Mouse (Mus musculus): ENCODE data around the gene Cenpx. TPM values are rescaled to one million over a fixed set of nuclear protein-coding genes. Genes with fewer than 3 reads are reported as not detected.

Gene Cenpx
- polyA plus RNA-seq (2012; rRNA removed): 57.2 and 79.0 TPM in 2 replicates

DNA sequence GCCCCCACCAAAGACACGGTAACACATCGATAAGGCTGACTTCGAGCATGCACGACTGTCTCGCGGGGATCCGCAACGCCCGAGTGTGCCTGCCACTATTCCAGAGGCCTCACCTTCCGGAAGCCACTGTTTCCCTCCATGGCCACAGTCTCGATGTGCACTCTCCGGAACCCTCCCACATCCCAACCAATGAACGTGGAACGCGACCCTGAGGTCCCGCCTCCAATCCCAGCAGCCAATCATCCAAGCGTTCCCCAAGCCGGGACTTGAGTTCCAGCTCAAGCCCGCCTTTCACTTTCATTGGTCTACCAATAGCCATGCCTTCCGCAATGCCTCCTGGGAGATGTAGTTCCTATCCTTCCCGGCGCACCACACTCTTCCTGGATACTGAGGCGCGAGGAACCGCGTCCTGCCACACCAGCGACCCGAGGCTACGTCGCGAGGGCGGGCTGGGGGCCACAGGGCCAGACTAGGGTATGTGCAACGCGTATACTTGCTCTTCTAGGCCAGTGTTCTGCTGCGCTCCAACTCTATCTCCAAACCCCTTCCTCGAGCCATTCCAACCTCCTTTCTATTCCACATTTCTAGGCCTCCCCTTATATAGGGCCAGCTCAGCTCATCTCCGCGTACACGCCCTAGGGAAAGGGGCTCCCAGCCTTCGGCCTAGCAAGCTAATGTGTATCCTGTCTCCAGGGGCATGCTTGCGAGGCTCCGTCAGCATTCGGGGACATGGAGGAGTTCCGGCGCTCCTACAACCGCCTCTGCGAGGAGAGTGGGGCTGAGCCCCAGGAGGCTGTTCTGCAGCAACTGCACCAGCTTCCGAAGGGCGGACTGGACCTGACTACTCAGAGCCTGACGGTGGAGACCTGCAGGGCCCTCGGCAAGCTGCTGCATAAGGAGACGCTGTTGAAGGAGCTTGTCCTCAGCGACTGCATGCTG is at the start of gene Cenpx, which contains the start of gene Lrrc45:
Cenpx (minus strand) TSS at position 159 of the 939 bp plus-strand sequence.
Lrrc45 (plus strand) TSS at position 346 of the 939 bp plus-strand sequence.

DNA sequence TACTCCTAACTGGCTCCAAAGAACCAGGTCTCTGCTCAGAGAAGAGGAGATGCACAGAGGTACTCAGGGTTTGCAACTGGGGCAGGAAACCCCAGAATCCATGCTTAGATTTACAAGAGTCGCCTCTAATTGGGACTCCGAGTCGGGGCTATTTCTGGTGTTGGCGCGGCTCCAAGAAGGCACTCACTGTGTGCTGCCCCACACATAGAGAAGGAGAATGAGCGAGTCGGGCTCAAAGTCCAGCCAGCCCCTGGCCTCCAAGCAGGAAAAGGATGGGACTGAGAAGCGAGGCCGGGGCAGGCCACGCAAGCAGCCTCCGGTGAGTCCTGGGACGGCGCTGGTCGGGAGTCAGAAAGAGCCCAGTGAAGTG is 49.1 kb upstream of the Cenpx start, which contains the start of gene Hmga1b:
Hmga1b (plus strand) TSS at position 123 of the 370 bp plus-strand sequence.

DNA sequence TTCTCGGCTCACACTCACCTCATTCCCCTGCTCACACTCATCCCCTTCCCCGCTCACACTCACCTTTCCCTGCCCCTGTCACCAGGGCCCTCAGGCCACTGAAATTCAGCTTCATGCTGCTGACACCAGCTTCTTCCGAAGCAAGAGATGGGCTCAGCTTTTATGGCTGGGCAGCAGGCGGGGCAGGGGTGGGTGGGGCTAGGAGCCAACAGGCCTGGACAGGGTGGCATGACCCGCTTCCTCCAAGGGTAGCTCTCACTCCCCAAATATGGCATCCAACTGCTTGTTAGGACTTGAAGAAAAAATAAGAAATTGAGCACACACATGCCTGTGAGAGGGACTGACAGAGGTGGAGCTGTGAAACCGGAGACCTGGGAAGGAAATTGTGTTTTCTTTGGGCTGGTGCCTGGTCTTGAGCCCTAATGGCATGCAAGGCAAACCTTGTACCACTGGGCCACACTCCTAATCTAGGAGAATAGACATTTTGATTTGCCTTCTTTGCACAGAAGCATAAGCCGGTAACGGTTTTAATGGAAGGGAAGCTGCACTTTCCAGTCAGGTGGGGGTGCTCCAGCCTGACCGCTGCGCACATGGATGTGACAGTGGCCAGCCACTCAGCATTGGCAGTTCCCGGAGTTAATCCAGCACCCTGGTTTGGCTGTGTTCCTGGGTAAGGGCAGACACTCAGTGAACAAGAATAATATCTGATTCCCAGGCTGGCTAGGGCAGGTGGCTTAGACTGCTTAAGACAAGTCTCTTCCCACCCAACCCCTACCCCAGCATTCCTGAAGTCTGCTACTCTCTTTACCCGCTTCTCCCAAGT is 18.5 kb upstream of the Cenpx start, which contains the start of gene Cbr2:
Cbr2 (minus strand) TSS at position 257 of the 823 bp plus-strand sequence.

DNA sequence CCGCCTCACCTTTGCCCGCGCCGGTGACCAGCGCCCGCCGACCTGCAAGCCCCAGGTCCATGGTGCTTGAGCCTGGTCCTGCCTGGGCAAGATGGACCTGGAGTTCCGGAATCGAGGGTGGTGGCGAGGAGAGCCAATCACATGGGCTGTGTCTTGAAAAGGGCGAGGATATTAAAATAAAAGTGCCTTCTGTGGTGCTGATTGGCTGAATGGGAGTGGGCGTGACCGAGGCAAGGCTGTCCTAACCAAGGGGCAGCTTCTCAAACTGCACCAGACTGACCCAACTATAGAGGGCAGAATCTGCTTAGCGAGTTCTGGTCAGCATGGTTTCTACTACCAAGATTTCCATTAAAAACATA is 13.6 kb upstream of the Cenpx start, which contains the start of gene Dcxr:
Dcxr (minus strand) TSS at position 113 of the 359 bp plus-strand sequence.

DNA sequence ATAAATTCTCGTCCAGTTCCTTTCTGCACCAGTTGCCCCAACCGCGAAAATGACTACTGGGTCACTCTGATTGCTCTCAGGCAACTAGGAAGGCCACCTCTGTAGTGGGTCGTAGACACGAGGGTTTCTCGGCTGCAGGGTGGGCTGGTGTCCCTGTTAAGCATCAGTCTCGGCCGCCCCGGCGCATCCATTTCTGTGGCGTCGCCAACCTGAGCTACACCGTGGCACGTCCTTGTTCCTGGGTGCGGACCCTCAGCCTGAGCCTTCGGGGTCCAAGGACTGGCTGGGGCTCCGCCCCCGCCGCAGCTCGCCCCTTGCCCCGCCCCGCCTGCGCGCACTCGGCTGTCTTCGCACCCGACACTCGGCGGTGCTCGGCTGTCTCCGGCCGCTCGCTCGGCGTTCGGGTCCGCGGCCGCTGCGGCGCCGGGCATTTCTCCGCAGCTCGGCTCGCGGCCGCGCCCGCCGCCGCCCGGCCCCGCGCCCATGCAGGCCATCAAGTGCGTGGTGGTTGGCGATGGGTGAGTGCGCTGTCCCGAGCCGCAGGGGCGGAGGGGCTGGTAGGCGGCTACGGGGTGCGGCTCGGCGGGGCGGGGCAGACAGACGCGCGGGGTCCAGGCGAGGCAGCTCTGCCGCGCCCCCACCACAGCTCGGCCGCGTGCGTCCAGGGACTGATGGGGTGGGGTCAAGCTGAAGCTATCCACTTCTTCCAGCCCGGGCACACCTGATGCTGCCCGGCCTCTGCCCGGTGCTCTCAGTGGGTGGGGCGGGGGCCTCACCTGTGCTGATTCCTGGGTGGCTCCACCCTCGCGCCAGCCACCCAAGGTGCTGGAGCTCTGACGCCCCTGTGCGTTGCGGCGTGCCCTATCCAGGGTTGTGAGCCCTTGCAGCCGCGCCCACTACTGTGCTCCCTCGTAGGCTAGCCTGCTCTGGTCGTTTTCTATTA is 7.9 kb upstream of the Cenpx start, which contains the start of gene Rac3:
Rac3 (plus strand) TSS at position 347 of the 943 bp plus-strand sequence.

DNA sequence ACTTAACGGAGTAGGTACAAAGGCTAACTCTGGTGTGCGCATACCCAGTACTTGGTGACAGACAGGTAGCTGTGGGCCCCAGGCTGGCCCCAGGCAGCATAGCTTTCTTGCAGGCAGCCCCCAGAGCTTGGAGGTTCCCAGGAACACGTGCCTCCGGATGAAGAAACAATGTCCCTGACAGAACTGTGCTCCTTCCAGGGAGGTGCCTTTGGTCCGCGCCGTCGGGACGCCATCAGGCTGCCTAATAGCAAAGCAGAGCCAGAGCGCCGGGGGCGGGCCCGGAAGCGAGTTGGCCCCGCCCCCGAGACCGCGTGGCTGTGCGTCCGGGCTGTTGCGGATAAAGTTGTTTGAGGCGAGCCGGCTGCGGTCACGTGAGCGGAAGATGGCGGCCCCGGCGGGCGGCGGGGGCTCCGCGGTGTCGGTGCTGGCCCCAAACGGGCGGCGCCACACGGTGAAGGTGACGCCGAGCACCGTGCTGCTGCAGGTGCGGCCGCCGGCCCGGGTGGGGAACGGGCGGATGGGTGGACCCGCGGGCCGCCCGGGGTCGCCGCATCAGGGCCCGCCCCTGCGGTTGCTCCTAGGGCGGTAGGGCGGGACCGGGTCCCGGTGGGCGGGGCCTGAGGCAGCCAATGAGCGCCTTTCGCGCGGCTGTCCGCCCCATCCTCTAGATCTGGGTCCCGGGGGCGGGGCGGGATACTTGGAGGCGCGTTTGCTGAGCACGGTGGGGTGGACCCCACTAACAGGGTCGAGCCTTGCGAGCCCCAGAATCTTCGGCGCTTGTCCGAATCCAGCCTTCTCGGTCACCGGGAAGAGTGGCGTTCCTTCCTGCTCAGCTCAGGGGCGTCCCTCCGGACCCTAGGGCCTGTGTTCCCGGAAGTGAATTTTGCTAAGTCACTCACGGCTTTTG is 40.6 kb downstream of the Cenpx start, which contains the start of gene Aspscr1:
Aspscr1 (plus strand) TSS at position 287 of the 907 bp plus-strand sequence.

DNA sequence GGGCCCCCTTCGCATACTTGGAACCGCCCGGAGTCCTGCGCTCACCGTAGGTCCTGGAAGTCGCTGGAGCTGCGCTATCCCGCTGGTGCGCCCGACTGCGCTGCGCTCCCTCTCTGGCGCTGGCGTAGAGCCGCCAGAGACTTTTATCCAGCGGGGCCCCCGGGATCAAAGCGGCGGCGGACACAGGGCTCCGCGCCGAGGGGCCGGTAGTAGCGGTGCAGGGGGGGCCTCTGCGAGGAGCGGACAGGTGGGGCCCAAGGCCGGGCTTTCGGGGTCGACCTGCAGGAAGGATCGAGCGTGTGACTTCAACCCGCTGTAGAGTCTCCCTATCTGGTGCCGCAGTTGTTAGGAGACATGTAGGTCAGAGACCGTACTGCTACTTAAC is 52.5 kb downstream of the Cenpx start, which contains the start of gene Notum:
Notum (minus strand) TSS at position 100 of the 385 bp plus-strand sequence.

Other genes starting within 250 kb of the Cenpx start
- gene Arl16, start 246.1 kb downstream of the Cenpx start, polyA plus RNA-seq (2012; rRNA removed): 31.1 and 35.0 TPM in 2 replicates
- 115 and 155 TPM in 2 replicates for gene Mrpl12, start 229.1 kb downstream of the Cenpx start, polyA plus RNA-seq (2012; rRNA removed)
- gene Slc25a10, start 221.9 kb downstream of the Cenpx start, polyA plus RNA-seq (2012; rRNA removed): 226 and 229 TPM in 2 replicates
- 2.3 and 3.3 TPM in 2 replicates for gene Gcgr, start 183.0 kb downstream of the Cenpx start, polyA plus RNA-seq (2012; rRNA removed)
- gene Mcrip1, start 164.0 kb downstream of the Cenpx start, polyA plus RNA-seq (2012; rRNA removed): 185 and 195 TPM in 2 replicates
- gene Ppp1r27, start 162.6 kb downstream of the Cenpx start, polyA plus RNA-seq (2012; rRNA removed): not detected in 2 replicates
- gene P4hb, start 140.5 kb downstream of the Cenpx start, polyA plus RNA-seq (2012; rRNA removed): 355 TPM in 2 replicates
- 779 and 887 TPM in 2 replicates for gene Arhgdia, start 132.1 kb downstream of the Cenpx start, polyA plus RNA-seq (2012; rRNA removed)
- 30.8 and 42.7 TPM in 2 replicates for gene Alyref, start 115.4 kb downstream of the Cenpx start, polyA plus RNA-seq (2012; rRNA removed)
- 189 and 219 TPM in 2 replicates for gene Anapc11, start 115.3 kb downstream of the Cenpx start, polyA plus RNA-seq (2012; rRNA removed)
- 2.6 and 4.4 TPM in 2 replicates for gene Npb, start 105.3 kb downstream of the Cenpx start, polyA plus RNA-seq (2012; rRNA removed)
- gene Pcyt2, start 95.8 kb downstream of the Cenpx start, polyA plus RNA-seq (2012; rRNA removed): 279 and 305 TPM in 2 replicates
- 77.5 and 98.2 TPM in 2 replicates for gene Sirt7, start 88.5 kb downstream of the Cenpx start, polyA plus RNA-seq (2012; rRNA removed)
- gene Mafg, start 80.1 kb downstream of the Cenpx start, polyA plus RNA-seq (2012; rRNA removed): 75.0 and 78.0 TPM in 2 replicates
- gene Pycr1, start 70.0 kb downstream of the Cenpx start, polyA plus RNA-seq (2012; rRNA removed): 10.8 and 14.3 TPM in 2 replicates
- gene Myadml2, start 65.6 kb downstream of the Cenpx start, polyA plus RNA-seq (2012; rRNA removed): 0.18 TPM in 1 of 2 replicates, not detected in the other
- gene Notum, start 52.6 kb downstream of the Cenpx start, polyA plus RNA-seq (2012; rRNA removed): 12.7 and 13.6 TPM in 2 replicates
- gene Aspscr1, start 40.8 kb downstream of the Cenpx start, polyA plus RNA-seq (2012; rRNA removed): 130 and 142 TPM in 2 replicates
- 97.4 and 99.6 TPM in 2 replicates for gene Lrrc45, start 187 bp upstream of the Cenpx start, polyA plus RNA-seq (2012; rRNA removed)
- gene Rac3, start 7.7 kb upstream of the Cenpx start, polyA plus RNA-seq (2012; rRNA removed): 54.5 and 76.4 TPM in 2 replicates
- gene Dcxr, start 13.5 kb upstream of the Cenpx start, polyA plus RNA-seq (2012; rRNA removed): 317 and 369 TPM in 2 replicates
- gene Cbr2, start 18.4 kb upstream of the Cenpx start, polyA plus RNA-seq (2012; rRNA removed): 193 and 267 TPM in 2 replicates
- gene Hmga1b, start 49.1 kb upstream of the Cenpx start, polyA plus RNA-seq (2012; rRNA removed): 0.31 and 7.3 TPM in 2 replicates
- 74.0 and 77.8 TPM in 2 replicates for gene Rfng, start 70.5 kb upstream of the Cenpx start, polyA plus RNA-seq (2012; rRNA removed)
- gene Gps1, start 70.5 kb upstream of the Cenpx start, polyA plus RNA-seq (2012; rRNA removed): 283 and 304 TPM in 2 replicates
- gene Dus1l, start 82.7 kb upstream of the Cenpx start, polyA plus RNA-seq (2012; rRNA removed): 54.8 and 64.2 TPM in 2 replicates
- gene Fasn, start 110.8 kb upstream of the Cenpx start, polyA plus RNA-seq (2012; rRNA removed): 1,315 and 1,722 TPM in 2 replicates
- 6.1 and 6.7 TPM in 2 replicates for gene Ccdc57, start 219.1 kb upstream of the Cenpx start, polyA plus RNA-seq (2012; rRNA removed)
- gene Slc16a3, start 234.7 kb upstream of the Cenpx start, polyA plus RNA-seq (2012; rRNA removed): 41.9 and 46.1 TPM in 2 replicates